Mouse (Mus musculus) G1E (cell line): ENCODE data around the gene Mgat4b.

ENCODE experiments used
- CTCF ChIP-seq: IDR thresholded peaks from 2 replicates; pipeline ENCODE4 v1.5.1; 2012; ENCODE audit warnings: low read depth, low read length, inconsistent platforms, mixed read lengths
- TAL1 ChIP-seq: conservative IDR thresholded peaks from 2 replicates; pipeline ENCODE4 v1.6.1; 2012; ENCODE audit warnings: low read depth, low read length, inconsistent platforms, mixed read lengths

GRCm38 (mm10) chr11:50214631-50215030, 3.9 kb downstream of the Mgat4b start:
- no peak for TF ChIP-seq CTCF
- TF ChIP-seq TAL1, result no peak
